Mouse (Mus musculus): ENCODE data around the gene Phxr2. TPM values are rescaled to one million over a fixed set of nuclear protein-coding genes. Genes with fewer than 3 reads are reported as not detected.
A peak's percentile ranks its signal among the peaks of the same experiment; 100 is the strongest.

Phxr2 gene
- total RNA-seq, 4 experiments from 2014 or later = not detected

GRCm38 (mm10) chr10:99086029-99086428, 40.1 kb downstream of the Phxr2 start:
- no peak for DNase-seq

GRCm38 (mm10) chr10:99085240-99085587, 40.9 kb downstream of the Phxr2 start:
- DNase-seq = no peak

GRCm38 (mm10) chr10:99084397-99085239, 41.5 kb downstream of the Phxr2 start:
- DNase-seq = peak; percentile 65

GRCm38 (mm10) chr10:99083431-99084003, 42.6 kb downstream of the Phxr2 start:
- peak; percentile 47 for DNase-seq

- DNase-seq = no peak
These were observed 44.5 kb downstream of the Phxr2 start for GRCm38 (mm10) chr10:99081569-99081990.

- DNase-seq = no peak
These were observed 47.5 kb downstream of the Phxr2 start for GRCm38 (mm10) chr10:99078621-99079020.

GRCm38 (mm10) chr10:99076113-99076895, 49.8 kb downstream of the Phxr2 start:
- no peak for DNase-seq

Other genes starting within 250 kb of the Phxr2 start
- 10 to 100 TPM; 48.0 to 69.1 (median 53.3) TPM for gene Atp2b1, start 211.9 kb downstream of the Phxr2 start, total RNA-seq (2022)
- 10 to 100 TPM; 12.4 to 23.8 (median 18.0) TPM for gene Poc1b, start 19.3 kb downstream of the Phxr2 start, total RNA-seq (2022)
- 1 to 10 TPM; 7.0 to 7.6 (median 7.2) TPM for gene Galnt4, start 18.2 kb downstream of the Phxr2 start, total RNA-seq (2022)
- 100 to 1,000 TPM in 3 of 4 experiments, 10 to 100 TPM in 1; 88.6 to 238 (median 129) TPM for gene Dusp6, start 136.9 kb upstream of the Phxr2 start, total RNA-seq (2022)